Mouse (Mus musculus) cortical plate, adult 2 months (tissue): ENCODE data around the gene Tfg. TPM values are rescaled to one million over a fixed set of nuclear protein-coding genes. Genes with fewer than 3 reads are reported as not detected.

ENCODE experiments used
- H3K27ac ChIP-seq: fragments of 200-500 bp; 2 replicates; pipeline ENCODE4 v1.5.1; 2012; ENCODE audit warnings: low read length, control low read depth, inconsistent platforms; ENCODE audit not compliant: insufficient read depth
- H3K4me1 ChIP-seq: fragments of 200-500 bp; 2 replicates; pipeline ENCODE4 v1.6.1; 2011; ENCODE audit warnings: low read length; ENCODE audit not compliant: control insufficient read depth, insufficient read depth
- H3K4me3 ChIP-seq: fragments of 200-500 bp; 2 replicates; pipeline ENCODE4 v1.5.1; 2011; ENCODE audit warnings: mild to moderate bottlenecking, low read length, control low read depth; ENCODE audit not compliant: insufficient read depth
- CTCF ChIP-seq: fragments of 200-500 bp; IDR thresholded peaks from 2 replicates; pipeline ENCODE4 v1.5.1; 2011; ENCODE audit warnings: mild to moderate bottlenecking, control low read depth, low read length; ENCODE audit not compliant: insufficient read depth; ENCODE audit errors: extremely low read depth
- POLR2A ChIP-seq: fragments of 200-500 bp; IDR thresholded peaks from 2 replicates; pipeline ENCODE4 v1.6.1; 2011; ENCODE audit warnings: mild to moderate bottlenecking, low read length, control low read depth; ENCODE audit not compliant: insufficient read depth; ENCODE audit errors: extremely low read depth
- polyA plus RNA-seq: library from polyadenylated mRNA; depleted of rRNA; stranded (reverse); fragments of >200 nt; gene quantifications from 2 replicates; pipeline ENCODE4 v1.2.3, GENCODE M21; 2012; rRNA removed

Tfg gene
- polyA plus RNA-seq, result 66.0 and 66.9 TPM in 2 replicates

DNA sequence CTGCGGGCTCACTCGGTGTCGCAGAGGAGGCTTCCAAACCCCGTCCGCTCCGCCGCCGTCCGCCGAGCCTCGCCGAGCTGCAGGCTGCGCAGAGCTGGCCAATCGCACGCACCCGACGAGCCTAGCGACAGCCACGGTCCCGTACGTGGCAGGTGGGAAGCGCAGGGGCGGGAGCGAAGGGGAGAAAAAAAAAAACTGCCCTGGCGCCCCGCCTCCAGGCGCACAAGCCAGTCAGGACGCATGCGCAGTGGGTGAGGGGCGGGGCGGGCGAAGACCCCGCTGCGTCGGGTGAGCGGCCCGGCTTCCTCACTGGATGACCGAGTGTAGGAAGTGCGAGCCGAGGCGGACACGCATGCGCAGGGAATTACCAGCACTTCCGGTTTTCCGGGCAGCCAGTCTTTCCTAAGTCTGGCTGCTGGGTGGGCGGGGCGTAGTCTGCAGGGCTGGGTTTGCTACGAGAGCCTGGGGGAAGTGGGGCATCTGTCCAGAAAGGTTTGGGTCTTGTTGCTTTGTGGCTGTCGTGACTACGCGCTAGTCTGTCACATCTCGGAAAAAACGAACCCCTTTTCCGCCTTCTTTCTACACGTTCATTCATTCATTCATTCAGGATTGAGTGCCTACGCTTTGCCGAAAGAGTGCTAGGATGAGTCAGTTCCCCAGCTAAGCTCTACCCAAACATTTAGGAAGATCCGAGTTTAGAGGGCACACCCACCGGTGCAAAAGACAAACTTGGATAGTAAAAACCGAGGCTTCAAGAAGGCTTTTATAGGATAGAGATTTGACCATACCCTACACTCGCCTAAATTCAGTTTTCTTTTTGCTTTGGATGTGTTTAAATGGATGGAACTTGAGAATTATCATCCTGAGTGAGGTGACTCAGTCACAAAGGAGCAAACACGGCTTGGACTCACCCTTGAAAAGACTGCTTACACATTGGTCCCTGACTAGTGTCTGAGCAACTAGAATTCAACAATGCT, at the start of gene Tfg:
TSS of gene Tfg (minus strand) at position 227 of the 977 bp plus-strand sequence.
- peak within 1 kb of the TSS; percentile 61 for H3K27ac ChIP-seq
- TF ChIP-seq POLR2A, result peak; percentile 66
- TF ChIP-seq CTCF, result no peak
- H3K4me3 ChIP-seq, result peak within 1 kb of the TSS; percentile 49
- H3K4me1 ChIP-seq, result peaks cover 4% of the 10 kb centered on the region; the same call in 1 of the 2 replicates

- TF ChIP-seq POLR2A (no peak), CTCF (no peak)
Observed at GRCm38 (mm10) chr16:56729060-56729459, 11.8 kb upstream of the Tfg start.

DNA sequence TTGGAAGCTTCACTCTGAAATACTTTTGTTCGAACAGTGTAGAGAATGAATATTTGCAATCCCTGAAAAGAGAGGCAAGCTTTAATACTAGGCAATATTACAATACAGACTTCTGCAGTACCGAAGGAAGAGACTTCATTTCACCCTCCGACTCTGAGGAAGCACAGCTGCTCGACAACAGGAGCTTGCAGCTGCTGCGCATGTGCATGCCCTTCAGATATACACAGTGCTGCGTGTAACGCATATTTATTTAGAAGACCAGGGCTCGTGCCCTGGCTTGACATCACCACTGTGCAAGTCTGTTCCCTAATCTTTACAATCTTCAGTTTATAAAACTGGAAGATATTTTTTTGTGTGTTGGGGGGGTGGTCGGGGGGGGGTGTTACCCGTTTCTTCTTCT, 7.7 kb upstream of the Tfg start:
- Histone ChIP-seq H3K27ac (no peak overlapping the region), H3K4me3 (no peak overlapping the region), H3K4me1 (no peaks in the 10 kb centered on the region)
- TF ChIP-seq CTCF, result no peak
- TF ChIP-seq POLR2A, result no peak

More at GRCm38 (mm10) chr16:56729060-56729459, 11.8 kb upstream of the Tfg start:
- no peak overlapping the region for H3K27ac ChIP-seq
- H3K4me1 ChIP-seq, result no peaks in the 10 kb centered on the region
- H3K4me3 ChIP-seq, result no peak overlapping the region

DNA sequence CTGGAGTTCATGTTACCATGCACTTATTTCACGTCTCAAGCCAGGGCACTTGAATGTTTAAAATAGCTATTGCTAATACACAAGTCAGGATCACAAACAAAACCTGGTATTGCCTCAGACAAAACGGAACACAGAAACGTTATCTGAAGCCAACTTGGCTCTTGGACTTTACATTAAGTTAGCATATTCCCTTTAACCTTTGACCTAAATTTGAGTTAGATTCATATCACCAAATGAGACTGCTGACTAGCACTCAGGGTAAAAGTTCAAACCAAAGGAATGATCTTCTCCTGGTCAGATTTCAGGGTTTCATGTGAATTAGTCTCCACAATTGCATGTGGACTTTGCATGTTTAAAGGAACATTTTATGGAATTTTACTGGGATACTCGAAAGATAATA, 5.1 kb upstream of the Tfg start:
- no peak overlapping the region for H3K27ac ChIP-seq
- no peaks in the 10 kb centered on the region for H3K4me1 ChIP-seq
- no peak for TF ChIP-seq POLR2A
- TF ChIP-seq CTCF, result no peak
- H3K4me3 ChIP-seq, result no peak overlapping the region

DNA sequence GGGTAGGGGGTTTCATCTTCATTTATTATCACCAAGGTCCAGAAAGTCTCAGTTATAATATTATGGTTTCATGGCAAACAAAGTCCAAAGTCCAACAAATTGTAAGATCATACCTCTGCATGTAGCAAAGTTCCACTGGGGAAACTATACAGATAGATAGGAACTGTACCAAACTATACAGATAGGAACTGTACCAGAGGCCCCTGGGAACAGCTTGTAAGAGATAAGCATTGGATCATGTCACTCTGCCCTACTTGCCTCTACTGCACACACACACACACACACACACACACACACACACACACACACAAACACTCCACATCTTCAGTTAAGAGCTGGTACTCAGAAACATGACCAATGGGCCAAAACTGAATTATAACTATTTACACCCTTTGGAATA, 1.8 kb upstream of the Tfg start:
- H3K27ac ChIP-seq, result no peak overlapping the region
- H3K4me3 ChIP-seq, result no peak overlapping the region
- TF ChIP-seq CTCF (no peak), POLR2A (no peak)
- peaks cover 4% of the 10 kb centered on the region; the same call in 1 of the 2 replicates for H3K4me1 ChIP-seq

- H3K4me1 ChIP-seq, result peaks cover 4% of the 10 kb centered on the region; the same call in 1 of the 2 replicates
- peak overlapping the region; percentile 61 for H3K27ac ChIP-seq
- TF ChIP-seq CTCF (no peak), POLR2A (no peak)
- peak overlapping the region; percentile 49 for H3K4me3 ChIP-seq
Observed at GRCm38 (mm10) chr16:56716557-56717179, 582 bp downstream of the Tfg start.

GRCm38 (mm10) chr16:56715608-56716007, 1.6 kb downstream of the Tfg start:
- no peak for TF ChIP-seq CTCF
- no peak for TF ChIP-seq POLR2A
- H3K27ac ChIP-seq, result no peak overlapping the region
- peak overlapping the region; percentile 49; the same call in 1 of the 2 replicates for H3K4me3 ChIP-seq
- peaks cover 4% of the 10 kb centered on the region; the same call in 1 of the 2 replicates for H3K4me1 ChIP-seq

DNA sequence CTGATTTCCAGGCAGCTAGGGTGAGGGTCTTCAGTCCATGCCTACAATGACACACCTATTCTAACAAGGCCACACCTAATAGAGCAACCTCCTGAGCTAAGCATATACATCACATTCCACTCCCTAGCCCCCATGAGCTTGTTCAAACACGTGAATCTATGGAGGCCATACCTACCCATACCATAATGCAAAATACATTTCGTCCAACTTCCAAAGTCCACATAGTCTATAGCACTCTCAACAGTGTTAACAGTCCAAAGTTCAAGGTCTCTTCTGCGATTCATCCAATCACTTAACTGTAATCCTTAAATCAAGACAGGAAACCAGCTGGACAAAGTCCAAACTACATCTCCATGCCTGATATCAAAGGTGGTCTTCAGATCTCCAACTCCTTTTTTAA, 7.2 kb downstream of the Tfg start:
- TF ChIP-seq CTCF, result no peak
- no peak for TF ChIP-seq POLR2A
- H3K27ac ChIP-seq, result no peak overlapping the region

GRCm38 (mm10) chr16:56705731-56706130, 11.5 kb downstream of the Tfg start:
- TF ChIP-seq POLR2A (no peak), CTCF (0 out of 2 replicates have a peak, but pooled peaks have one; percentile 11)
- no peak overlapping the region for H3K27ac ChIP-seq
- no peaks in the 10 kb centered on the region for H3K4me1 ChIP-seq
- H3K4me3 ChIP-seq, result no peak overlapping the region

More for the DNA sequence above, 7.2 kb downstream of the Tfg start:
- Histone ChIP-seq H3K4me3 (no peak overlapping the region), H3K4me1 (no peaks in the 10 kb centered on the region)

DNA sequence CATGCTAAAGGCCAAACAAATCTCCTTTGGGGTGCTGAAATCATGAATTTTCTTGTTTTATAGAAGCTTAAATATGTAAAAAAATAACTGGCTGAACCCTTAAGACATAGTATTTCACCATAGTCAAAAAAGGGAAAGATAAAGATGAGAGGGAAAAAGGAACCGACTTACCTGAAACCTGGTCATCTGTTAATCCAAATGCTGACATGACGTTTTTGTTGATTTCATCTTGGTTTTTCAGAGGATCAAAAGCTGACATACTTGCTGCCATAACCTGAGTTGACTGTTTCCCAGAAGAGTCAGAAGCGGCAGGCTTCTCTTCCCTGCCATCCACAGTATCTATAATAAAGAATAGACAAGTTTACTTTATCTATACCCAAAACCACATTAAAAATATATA, 16.4 kb downstream of the Tfg start:
- no peaks in the 10 kb centered on the region for H3K4me1 ChIP-seq
- H3K27ac ChIP-seq, result no peak overlapping the region
- TF ChIP-seq POLR2A, result no peak
- TF ChIP-seq CTCF, result no peak
- H3K4me3 ChIP-seq, result no peak overlapping the region
